Mouse (Mus musculus) forebrain, embryonic 10.5 days (tissue): ENCODE data around the gene Gm21983. TPM values are rescaled to one million over a fixed set of nuclear protein-coding genes. Genes with fewer than 3 reads are reported as not detected.

ENCODE experiments used
- microRNA counts: library from miRNA; unstranded; fragments of <30 nt; microRNA quantifications from one replicate; lab custom pipeline; 2017
- microRNA-seq: library from miRNA; unstranded; fragments of <30 nt; microRNA quantifications from one replicate; pipeline ENCODE4, GENCODE M21; 2017
- polyA plus RNA-seq: library from polyadenylated mRNA; unstranded; fragments of >200 nt; fragmentation: Nextera tagmentation; extraction: Ambion mirVana; gene quantifications from 2 replicates; pipeline ENCODE4 v1.2.1, GENCODE M21; 2016

The Gm21983 gene
- polyA plus RNA-seq, 1 experiment from 2014 or later = not detected

MicroRNA genes within 50 kb of the gene (microRNA counts, 519-probe panel; counts per million panel counts)
- microRNA mmu-miR-1191 (lab: Ali Mortazavi, UCI) = 341 counts per million, percentile 65 among the panel's probes with 10 or more counts

Small RNA genes within 50 kb of the gene (microRNA-seq; reads per million reads assigned to microRNA genes)
- gene Mir1191 (12.6 reads per million, percentile 24 among the genes with 10 or more reads in this experiment), gene Mir3101 (0.90 reads per million)

Other genes starting within 250 kb of the Gm21983 start
- gene Cyp2a22, start 241.7 kb downstream of the Gm21983 start, polyA plus RNA-seq = not detected in 2 replicates
- gene Cyp2a12, start 152.0 kb downstream of the Gm21983 start, polyA plus RNA-seq = not detected in 2 replicates
- gene Cyp2f2, start 61.2 kb downstream of the Gm21983 start, polyA plus RNA-seq = not detected in 2 replicates
- 0.12 and 0.16 TPM in 2 replicates for gene Cyp2t4, start 27.4 kb downstream of the Gm21983 start, polyA plus RNA-seq
- gene Egln2, start 14.3 kb downstream of the Gm21983 start, polyA plus RNA-seq = 73.7 and 74.0 TPM in 2 replicates
- 55.2 and 56.3 TPM in 2 replicates for gene Rab4b, start 2.2 kb downstream of the Gm21983 start, polyA plus RNA-seq
- gene Mia, start 71 bp upstream of the Gm21983 start, polyA plus RNA-seq = 1.1 and 1.7 TPM in 2 replicates
- 4.1 and 4.3 TPM in 2 replicates for gene BC024978, start 14.7 kb upstream of the Gm21983 start, polyA plus RNA-seq
- gene Snrpa, start 15.2 kb upstream of the Gm21983 start, polyA plus RNA-seq = 418 and 425 TPM in 2 replicates
- gene Itpkc, start 47.6 kb upstream of the Gm21983 start, polyA plus RNA-seq = 4.4 and 5.3 TPM in 2 replicates
- 24.1 and 24.4 TPM in 2 replicates for gene Coq8b, start 51.9 kb upstream of the Gm21983 start, polyA plus RNA-seq
- gene Numbl, start 77.3 kb upstream of the Gm21983 start, polyA plus RNA-seq = 13.6 and 15.6 TPM in 2 replicates
- gene Ltbp4, start 156.6 kb upstream of the Gm21983 start, polyA plus RNA-seq = 8.5 and 11.1 TPM in 2 replicates
- gene Shkbp1, start 174.9 kb upstream of the Gm21983 start, polyA plus RNA-seq = 62.4 and 67.7 TPM in 2 replicates
- 1.4 TPM in 1 of 2 replicates, not detected in the other for gene Gm20479, start 176.3 kb upstream of the Gm21983 start, polyA plus RNA-seq